Mouse (Mus musculus): Measurements from ENCODE around the gene Ano7. TPM values are rescaled to one million over a fixed set of nuclear protein-coding genes. Genes with fewer than 3 reads are reported as not detected.
A peak's percentile ranks its signal among the peaks of the same experiment; 100 is the strongest.

Ano7 gene
- total RNA-seq (2021): under 1 TPM; 0.16 to 0.49 TPM

DNA sequence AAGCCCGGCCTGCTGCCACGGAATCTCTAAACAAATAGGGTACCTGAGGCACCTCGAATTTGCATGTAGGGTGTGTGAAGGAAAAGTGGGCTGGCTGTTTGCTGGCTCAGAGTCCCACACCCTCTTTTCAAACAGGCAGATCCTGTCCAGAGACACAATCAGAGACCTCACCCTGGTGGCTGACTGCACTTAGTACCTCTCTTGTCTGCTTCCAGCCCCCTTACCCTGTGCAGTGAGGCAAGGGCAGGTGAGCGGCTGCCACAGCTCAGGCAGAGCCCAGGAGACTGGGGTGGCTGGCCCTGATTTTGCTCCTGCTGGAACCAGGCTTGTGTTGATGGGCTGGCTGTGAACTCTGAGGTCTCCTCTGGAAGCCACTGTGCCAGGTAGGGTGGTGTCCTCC is at the start of gene Ano7:
Ano7 (plus strand) TSS at position 266 of the 400 bp plus-strand sequence.
- no peak for DNase-seq (ENCODE audit: extremely low spot score in 1 of 2, low spot score in 2 of 2)
- intact Hi-C loops (cut with DNase I): no loop called here

DNA sequence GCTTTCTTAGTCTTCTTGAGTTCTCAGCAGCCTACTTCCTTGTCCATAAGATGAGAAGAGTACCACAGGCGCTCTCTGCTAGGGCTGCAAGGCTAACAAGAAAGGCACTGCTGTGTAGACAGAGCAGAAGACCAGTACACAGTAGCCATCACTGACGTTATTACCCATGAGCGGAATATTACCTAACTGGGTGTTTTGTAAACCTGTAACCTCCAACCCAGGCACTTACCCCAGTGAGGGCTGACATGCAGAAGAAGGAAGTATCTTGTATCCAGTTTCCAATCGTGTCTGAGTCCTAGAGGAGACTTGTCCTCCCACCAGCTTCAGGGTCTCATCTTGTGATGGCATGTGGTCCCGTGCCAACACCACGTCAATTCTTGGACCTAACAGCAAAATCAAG is 49.8 kb upstream of the Ano7 start:
- intact Hi-C loops (cut with DNase I): no loop called here
- no peak for DNase-seq (ENCODE audit: extremely low spot score in 1 of 2, low spot score in 2 of 2)

DNA sequence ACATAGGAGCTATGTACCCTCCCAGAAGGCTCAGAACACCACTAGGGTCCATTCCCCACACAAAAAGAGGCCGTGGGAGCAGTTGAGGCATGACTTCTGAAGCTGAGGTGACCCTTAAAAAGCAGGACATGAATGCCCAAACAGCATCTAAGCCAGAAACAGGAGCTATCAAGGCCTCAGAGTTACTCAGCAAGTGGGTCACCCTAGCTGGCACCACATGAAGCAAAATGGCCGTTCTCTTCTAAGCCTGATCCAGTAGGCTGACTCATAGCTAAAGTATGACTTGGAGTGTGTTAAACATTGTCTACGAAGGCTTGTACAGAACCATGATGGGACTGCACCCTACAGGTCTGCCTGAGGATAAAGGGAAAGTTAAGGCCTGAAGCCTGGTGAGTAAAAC is 47.3 kb upstream of the Ano7 start:
- intact Hi-C loops (cut with DNase I): no loop called here
- DNase-seq (ENCODE audit: extremely low spot score in 1 of 2, low spot score in 2 of 2): no peak

DNA sequence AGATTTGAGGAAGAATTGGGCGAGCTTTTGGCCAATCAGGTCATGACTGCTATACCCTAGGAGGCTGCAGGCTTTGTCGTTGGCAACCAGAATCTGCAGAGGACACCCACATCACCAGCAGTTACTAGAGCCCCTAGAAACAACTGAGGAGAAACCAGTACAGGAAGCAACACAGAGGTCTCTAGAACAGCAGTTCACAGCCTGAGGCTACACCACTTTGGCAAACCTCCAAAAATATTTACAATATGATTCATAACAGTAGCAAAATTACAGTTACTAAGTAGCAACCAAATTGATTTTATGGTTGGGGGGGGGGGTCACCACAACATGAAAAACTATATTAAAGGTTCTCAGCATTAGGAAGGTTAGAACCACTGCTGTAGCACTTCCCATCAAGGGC is 39.1 kb upstream of the Ano7 start:
- intact Hi-C loops (cut with DNase I): no loop called here

DNA sequence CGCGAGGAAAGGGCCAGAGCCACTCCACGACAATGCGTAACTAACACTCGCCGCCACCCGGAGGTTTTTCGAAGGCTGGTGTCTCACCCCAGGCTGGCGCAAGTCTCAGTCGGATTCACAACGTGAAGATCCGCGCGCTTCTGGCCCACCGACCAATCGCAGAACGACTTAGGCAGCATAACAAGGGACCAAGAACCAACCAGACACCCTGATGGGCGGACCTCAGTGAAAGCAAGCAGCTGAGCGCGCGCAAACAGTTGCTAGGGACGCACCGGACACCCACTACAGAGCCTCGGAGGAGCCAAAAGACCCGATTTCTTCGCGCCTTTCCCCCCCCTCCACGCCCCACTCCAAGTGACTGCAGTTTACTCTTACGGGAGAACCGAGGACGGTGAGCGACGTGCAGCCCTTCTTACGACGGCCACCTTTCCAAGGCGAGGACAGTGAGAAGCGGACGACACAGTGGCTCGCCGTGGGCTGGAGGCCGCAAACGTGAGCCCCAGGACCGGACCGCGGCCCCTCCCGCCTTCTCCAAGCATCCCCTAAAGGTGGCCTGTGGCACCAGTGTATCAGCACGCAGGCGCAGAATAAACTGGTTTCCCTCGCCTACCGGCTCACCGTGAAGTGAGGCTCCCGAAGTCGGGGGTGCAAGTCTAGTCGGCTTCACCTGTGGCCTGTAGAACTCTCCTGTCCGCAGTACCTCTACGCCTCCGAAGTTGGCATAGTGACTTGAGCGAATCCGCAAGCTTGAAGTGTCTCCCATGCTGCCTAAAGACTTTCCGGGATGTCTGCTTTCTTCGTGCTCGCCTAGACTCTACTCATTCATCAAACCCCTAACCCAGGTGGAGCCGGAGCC is 30.9 kb upstream of the Ano7 start, which contains the start of the genes Ppp1r7 and Pask:
Ppp1r7 (plus strand) TSS at position 207 of the 856 bp plus-strand sequence.
Pask (minus strand) TSS at position 835 of the 856 bp plus-strand sequence.
- intact Hi-C loops (cut with DNase I): loop anchor here (10.0 kb wide), 1 partner anchor 168 kb away; no protein-coding TSS in a partner anchor
- peak; percentile 96 for DNase-seq (ENCODE audit: extremely low spot score in 1 of 2, low spot score in 2 of 2)

More for the DNA sequence above, 39.1 kb upstream of the Ano7 start:
- no peak for DNase-seq (ENCODE audit: extremely low spot score in 1 of 2, low spot score in 2 of 2)

DNA sequence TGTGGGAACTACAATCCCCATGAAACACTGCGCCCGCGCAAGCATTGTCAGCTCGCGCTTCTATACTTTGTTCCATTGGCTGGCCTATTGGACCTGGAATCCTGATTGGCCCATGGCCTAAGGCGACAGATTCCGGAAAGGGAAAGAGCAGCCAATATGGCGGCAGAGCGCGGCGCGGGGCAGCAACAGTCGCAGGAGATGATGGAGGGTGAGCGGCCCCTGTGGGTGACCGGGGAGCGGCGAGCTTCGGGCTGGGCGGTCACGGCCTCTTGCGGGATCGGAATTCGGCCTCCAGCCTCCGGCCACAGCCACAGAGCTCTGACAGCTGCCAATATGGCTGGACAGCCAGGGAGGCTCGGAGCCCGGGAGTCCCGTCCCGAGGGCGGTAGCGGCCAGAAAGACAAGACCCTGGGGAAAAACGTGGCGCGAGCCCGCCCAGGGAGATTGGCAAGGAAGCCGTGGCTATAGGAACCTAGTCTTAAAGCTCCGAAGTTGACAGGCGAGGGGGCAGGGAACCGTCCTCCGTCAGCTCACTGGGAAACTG is 30.2 kb upstream of the Ano7 start:
- intact Hi-C loops (cut with DNase I): loop anchor here (10.0 kb wide), 1 partner anchor 169 kb away; no protein-coding TSS in a partner anchor
- DNase-seq (ENCODE audit: extremely low spot score in 1 of 2, low spot score in 2 of 2): peak; percentile 95 to 96

DNA sequence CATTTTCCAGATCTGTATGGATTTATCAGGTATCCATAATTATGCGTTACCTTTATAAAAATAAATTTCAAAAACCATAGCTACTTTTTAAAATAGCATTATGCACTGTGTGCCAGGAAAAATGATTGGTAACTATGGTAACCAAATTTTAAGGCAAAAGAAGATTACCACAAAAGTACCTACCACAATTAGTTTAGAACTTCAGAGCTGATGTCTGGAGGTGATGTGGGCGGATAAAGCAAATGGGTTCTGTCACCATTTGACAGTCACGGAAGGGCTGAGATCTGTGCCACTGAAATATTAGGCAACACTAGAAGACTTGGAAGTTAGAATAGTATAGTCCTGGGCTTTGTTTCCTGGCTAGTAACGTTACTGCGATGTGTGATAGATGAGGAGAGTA is 26.6 kb upstream of the Ano7 start:
- DNase-seq (ENCODE audit: extremely low spot score in 1 of 2, low spot score in 2 of 2): no peak
- intact Hi-C loops (cut with DNase I): loop anchor here (10.0 kb wide), 1 partner anchor 172 kb away; no protein-coding TSS in a partner anchor

DNA sequence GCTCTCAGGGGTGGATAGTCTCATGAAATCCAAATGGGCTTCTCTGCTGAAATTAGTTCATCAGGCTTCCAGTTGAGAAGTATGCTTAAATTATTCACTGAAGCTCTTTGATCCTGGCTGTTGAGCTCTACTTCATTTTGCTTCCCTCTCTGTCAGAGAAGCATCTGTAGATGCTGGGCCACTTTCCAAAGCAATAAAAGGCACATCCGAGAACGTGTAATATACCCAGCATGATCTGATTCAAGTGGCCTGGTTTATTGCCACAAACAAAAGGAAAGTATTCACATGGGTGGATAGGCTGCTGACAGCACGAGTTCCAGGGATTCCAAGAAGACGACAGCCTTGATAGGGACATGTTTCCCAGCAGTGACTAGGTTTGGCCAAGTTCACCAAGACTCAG is 24.0 kb upstream of the Ano7 start:
- no peak for DNase-seq (ENCODE audit: extremely low spot score in 1 of 2, low spot score in 2 of 2)
- intact Hi-C loops (cut with DNase I): loop anchor here (10.0 kb wide), 1 partner anchor 175 kb away; no protein-coding TSS in a partner anchor

DNA sequence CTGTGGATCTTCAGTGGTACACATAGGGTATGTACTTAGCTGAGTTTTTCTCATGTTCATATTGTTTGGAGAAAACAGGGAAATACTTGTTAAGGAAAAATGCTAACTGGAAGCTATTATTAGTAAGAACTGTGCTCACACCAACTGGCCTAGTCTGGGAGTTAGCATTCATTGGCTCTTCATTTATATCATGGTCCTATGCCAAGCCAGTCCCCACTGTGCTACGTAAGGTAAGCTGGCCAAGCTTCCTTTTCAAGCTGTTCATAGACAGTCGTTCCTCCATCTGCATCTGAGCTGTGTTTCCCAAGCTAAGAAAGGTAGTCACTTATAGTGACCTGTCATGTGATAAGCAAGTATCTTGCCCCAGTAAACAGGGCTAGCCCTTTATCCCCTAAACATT is 21.0 kb upstream of the Ano7 start:
- peak in 1 of 2 experiments; percentile 66 for DNase-seq (ENCODE audit: extremely low spot score in 1 of 2, low spot score in 2 of 2)
- intact Hi-C loops (cut with DNase I): no loop called here

DNA sequence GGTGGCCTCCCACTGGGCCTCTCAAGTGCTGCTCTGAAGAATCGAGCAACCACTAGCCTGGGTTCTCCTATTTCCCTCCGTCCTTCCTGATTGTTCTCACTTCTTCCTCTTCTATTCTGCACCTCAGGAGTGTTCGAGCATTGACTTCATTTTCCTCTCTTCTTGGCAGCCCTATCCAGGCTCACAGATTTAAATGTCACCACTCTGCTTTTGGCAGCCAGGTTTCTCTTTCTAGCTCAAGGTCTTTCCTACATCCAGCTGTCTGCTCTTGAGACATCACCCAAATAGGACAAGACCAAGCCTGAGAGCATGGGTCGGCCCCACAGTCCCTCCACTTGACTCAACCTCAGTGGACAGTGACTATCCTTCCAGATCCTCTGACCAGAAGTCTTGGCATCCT is 11.1 kb upstream of the Ano7 start:
- DNase-seq (ENCODE audit: extremely low spot score in 1 of 2, low spot score in 2 of 2): no peak
- intact Hi-C loops (cut with DNase I): no loop called here

DNA sequence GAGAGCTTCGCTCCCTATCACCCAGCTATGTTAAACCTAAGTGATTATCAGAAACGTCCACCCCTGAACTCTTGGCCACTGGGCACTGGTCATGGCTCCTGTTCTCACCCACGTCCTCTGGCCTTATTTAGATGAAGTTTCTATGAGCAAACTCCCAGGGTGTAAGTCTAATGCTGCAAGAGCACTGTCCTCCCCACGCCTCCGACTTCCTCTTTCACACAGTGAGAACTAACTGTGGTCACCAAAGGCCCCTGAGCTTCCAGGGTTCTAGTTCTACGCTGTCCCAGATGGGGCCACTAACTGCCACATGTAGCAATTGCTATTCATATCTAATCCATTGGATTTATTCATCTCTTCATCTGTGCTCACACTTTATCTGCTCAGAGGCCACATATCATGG is 8.1 kb upstream of the Ano7 start:
- DNase-seq (ENCODE audit: extremely low spot score in 1 of 2, low spot score in 2 of 2): no peak
- intact Hi-C loops (cut with DNase I): no loop called here

DNA sequence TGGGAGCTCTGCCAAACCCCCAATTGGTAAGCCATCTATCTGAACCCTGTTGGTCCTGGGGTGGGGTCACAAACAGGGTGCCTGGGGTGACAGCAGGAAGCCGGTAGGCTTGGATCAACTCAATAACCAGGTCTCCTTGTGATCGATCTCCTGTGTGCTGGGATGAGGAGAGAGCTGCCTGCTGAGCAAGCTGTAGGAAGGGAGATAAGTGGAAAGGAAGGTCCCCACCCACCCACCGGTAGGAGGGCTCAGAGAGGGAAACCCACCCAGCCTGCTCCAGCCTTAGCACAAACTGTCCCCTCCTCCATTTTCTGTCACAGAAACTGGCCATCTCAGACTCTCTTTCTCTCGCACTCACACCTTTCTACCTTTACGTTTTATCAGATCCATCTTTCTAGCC is 3.6 kb downstream of the Ano7 start:
- DNase-seq (ENCODE audit: extremely low spot score in 1 of 2, low spot score in 2 of 2): no peak
- intact Hi-C loops (cut with DNase I): no loop called here

DNA sequence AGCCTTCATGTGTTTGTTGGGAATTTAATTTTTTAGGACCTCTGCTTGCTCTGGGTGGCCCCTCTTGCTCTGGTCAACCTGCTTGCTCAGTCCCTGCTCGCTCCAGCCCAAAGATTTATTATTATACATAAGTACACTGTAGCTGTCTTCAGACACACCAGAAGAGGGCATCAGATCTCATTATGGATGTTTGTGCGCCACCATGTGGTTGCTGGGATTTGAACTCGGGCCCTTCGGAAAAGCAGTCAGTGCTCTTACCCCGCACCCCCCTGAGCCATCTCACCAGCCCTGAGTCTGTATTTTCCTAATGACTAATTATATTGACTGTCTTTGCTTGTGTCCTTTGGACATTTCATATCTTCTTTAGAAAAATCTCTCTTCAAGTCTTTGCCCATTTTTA is 5.4 kb downstream of the Ano7 start:
- DNase-seq (ENCODE audit: extremely low spot score in 1 of 2, low spot score in 2 of 2): no peak
- intact Hi-C loops (cut with DNase I): no loop called here

DNA sequence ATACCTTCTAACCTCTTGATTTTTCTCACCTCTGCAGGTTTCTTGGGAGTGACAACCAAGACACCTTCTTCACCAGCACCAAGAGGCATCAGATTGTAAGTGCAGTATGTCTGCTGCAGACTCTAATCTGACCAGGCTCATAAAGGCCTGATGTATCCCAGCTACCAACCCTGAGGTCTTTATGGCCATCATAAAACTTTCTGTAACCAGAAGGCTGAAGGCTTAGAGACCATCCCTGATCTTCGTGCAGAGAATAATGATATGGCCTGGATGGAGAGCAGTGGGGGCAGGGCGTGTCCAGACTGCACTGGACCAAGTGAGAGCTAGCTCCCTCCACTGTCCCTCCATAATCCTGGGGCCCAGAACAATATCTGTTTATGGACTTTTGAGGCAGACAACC is 13.5 kb downstream of the Ano7 start:
- intact Hi-C loops (cut with DNase I): no loop called here
- DNase-seq (ENCODE audit: extremely low spot score in 1 of 2, low spot score in 2 of 2): no peak

DNA sequence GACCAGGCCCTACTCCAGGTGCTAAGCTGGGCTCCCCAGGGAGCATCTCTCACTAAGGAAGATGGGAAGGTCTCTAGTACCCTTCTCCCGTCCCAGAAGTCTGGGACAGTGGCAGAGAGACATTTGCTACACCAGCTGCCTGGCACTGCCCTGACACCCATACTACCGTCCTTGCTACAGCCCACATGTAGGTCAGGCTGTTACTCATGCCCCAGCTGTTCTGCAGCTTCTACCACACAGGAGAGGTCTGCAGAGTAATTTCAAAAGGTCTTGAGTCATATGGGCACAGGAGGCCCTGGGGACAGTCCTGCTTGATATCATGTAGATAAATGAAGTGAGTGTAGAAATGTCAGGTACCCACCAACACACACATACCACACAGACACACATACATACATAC is 15.2 kb downstream of the Ano7 start:
- intact Hi-C loops (cut with DNase I): no loop called here
- DNase-seq (ENCODE audit: extremely low spot score in 1 of 2, low spot score in 2 of 2): no peak

DNA sequence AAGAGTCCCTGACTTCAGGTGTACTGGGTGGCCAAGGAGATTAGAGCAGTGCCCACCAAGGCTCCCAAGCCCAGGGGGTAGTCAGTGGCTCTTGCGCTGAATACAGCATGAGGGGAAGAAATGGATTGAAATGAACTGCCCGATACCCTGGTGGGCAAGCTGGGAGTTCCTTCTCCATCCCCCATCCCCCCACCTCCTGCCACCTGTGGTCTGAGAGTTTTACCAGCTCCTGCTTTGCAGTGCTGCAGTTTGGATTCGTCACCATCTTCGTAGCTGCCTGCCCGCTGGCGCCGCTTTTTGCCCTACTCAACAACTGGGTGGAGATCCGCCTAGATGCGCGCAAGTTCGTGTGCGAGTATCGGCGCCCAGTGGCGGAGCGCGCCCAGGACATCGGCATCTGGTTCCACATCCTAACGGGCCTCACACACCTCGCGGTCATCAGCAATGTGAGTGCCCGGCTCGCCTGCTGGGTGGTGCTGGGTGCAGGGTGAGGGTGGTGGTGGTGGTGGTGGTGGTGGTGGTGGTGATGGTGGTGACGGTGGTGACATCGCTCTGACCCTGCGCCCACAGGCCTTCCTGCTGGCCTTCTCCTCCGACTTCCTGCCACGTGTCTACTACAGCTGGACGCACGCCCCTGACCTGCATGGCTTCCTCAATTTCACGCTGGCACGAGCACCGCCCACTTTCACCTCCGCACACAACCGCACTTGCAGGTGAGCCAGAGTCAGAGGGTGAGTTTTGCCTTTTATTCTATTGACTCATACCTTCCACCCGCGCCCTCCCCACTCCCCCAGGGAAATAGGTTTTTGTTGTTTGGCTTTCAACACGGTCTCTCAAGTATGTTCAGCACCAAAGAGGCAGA is 27.7 kb downstream of the Ano7 start:
- intact Hi-C loops (cut with DNase I): no loop called here
- DNase-seq (ENCODE audit: extremely low spot score in 1 of 2, low spot score in 2 of 2): peak in 1 of 2 experiments; percentile 32

DNA sequence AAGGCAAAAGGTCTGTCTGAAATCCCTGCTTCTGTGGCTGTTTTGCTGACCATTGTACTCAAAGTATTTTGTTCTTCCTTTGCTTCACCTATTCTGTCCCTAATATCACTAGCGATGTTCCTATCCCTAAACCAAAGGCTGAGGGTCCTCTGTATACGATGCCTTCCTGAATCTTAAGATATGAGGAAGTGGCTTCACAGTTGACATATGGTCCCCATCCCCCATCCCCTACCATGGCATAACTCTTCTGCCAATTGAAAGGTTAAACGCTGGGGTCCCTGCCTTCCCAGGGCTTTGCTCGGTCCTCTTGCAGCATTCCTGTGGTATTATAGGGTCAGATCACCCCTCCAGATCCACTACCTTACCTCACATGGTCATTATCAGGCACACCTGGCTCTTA is 29.7 kb downstream of the Ano7 start:
- DNase-seq (ENCODE audit: extremely low spot score in 1 of 2, low spot score in 2 of 2): no peak
- intact Hi-C loops (cut with DNase I): no loop called here

DNA sequence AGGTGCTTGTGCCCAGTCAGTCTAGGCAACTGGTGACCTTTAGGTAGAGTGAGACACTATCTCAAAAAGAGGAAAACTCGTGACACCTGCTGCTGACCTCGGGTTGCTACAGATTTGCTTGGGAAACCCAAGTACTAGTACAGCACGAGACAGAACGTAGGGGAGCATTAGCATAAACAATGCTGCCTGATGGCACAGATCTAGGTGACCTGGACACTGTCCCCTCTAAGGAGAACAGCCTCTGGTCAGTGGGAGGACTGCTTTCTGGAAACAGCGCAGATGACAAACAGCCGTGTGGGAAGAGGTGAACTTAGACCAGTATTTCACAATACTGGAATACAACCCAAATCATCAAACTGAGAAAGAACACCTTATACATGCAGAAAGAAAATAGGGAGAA is 58.4 kb downstream of the Ano7 start:
- no peak for DNase-seq (ENCODE audit: extremely low spot score in 1 of 2, low spot score in 2 of 2)
- intact Hi-C loops (cut with DNase I): no loop called here

DNA sequence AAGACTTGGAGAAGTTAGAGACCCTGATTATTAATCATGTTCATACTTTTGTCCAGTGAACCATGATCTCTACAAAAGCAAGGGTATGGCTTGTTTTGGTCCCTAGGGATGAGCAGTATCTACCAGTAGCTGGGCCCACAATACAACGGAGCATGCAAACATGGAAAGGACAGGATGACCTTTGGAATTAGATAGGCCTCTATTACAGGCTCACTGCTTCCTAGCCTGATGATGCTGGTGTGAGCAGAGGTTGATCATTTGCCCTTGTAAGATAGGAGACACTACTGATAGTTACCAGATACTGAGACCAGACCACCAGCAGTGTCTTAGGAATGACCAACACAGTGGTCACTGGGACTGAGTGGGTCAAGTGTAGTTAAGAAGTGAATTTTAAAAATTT is 65.6 kb downstream of the Ano7 start:
- no peak for DNase-seq (ENCODE audit: extremely low spot score in 1 of 2, low spot score in 2 of 2)
- intact Hi-C loops (cut with DNase I): no loop called here

Data from left cerebral cortex, postnatal 10 days (tissue).